Comparison of ENCODE assay signal across 19 mouse cellular contexts in the genomic region with DNA sequence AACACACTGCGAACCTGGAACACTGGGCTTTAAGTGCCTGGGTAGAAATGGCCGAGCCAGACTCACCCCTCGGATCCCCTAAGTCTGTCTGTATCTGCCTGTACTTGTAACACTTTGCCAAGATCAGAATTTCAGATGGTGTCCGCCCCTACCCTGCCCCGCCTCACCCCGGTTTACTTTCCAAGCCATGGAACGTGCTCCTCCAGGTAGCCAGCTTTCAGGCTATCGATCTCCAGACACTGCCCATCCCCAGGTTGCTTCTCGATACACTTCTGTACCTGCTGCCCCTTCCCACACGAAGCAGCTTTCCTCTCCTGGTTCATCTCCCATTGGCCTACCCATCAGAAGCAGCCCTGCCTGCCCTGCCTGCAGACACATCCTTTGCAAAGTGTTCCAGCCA. TPM values are rescaled to one million over a fixed set of nuclear protein-coding genes. Genes with fewer than 3 reads are reported as not detected.
DNase-seq lines count a peak whose midpoint lies in the region; ATAC-seq and TF ChIP-seq lines count a peak whose summit lies in the region.
"Had no signal": no experiment of that assay in that cellular context is flagged by ENCODE, and none has a peak within 500 bp of the region (broad histone marks: within the 10 kb centered on the region; RNA-seq: fewer than 3 reads in every experiment).

No protein-coding gene starts in this region.

- H3K9me3 ChIP-seq in hindbrain, embryonic 13.5 days, result peaks cover 6% of the 10 kb centered on the region; the same call in 1 of the 2 replicates
- H3K9me3 ChIP-seq in hindbrain, embryonic 12.5 days (replicated peaks), result no peaks in the 10 kb centered on the region
- H3K9me3 ChIP-seq in forebrain, embryonic 13.5 days (replicated peaks), result no peaks in the 10 kb centered on the region
- H3K9me3 ChIP-seq in hindbrain, postnatal 0 days (ENCODE audit: low read length), result no peaks in the 10 kb centered on the region
- H3K9me3 ChIP-seq in neural tube, embryonic 14.5 days (ENCODE audit: control insufficient read depth, low read length), result no peaks in the 10 kb centered on the region
- H3K9me3 ChIP-seq: limb, embryonic 10.5 days; liver, embryonic 12.5 days had no signal

- no peaks in the 10 kb centered on the region for H3K27me3 ChIP-seq in hindbrain, embryonic 13.5 days
- H3K27me3 ChIP-seq in hindbrain, embryonic 12.5 days, result no peaks in the 10 kb centered on the region
- no peaks in the 10 kb centered on the region for H3K27me3 ChIP-seq in forebrain, embryonic 13.5 days
- no peaks in the 10 kb centered on the region for H3K27me3 ChIP-seq in hindbrain, postnatal 0 days (ENCODE audit: insufficient read depth, low read length)
- no peaks in the 10 kb centered on the region for H3K27me3 ChIP-seq in neural tube, embryonic 14.5 days (ENCODE audit: control insufficient read depth, insufficient read depth, low read length)

- peaks cover 66% of the 10 kb centered on the region for H3K4me1 ChIP-seq in hindbrain, embryonic 13.5 days (replicated peaks)
- H3K4me1 ChIP-seq in hindbrain, embryonic 12.5 days, result peaks cover 25% of the 10 kb centered on the region
- peaks cover 60% of the 10 kb centered on the region for H3K4me1 ChIP-seq in forebrain, embryonic 13.5 days
- peaks cover 23% of the 10 kb centered on the region for H3K4me1 ChIP-seq in hindbrain, postnatal 0 days (ENCODE audit: insufficient read depth, low read length)
- peaks cover 19% of the 10 kb centered on the region for H3K4me1 ChIP-seq in neural tube, embryonic 14.5 days (ENCODE audit: control insufficient read depth, insufficient read depth, low read length)

- H3K4me2 ChIP-seq in hindbrain, embryonic 13.5 days, result peak overlapping the region; percentile 84; the same call in 1 of the 2 replicates
- no peak overlapping the region for H3K4me2 ChIP-seq in hindbrain, embryonic 12.5 days (replicated peaks)
- H3K4me2 ChIP-seq in forebrain, embryonic 13.5 days, result peak overlapping the region; percentile 77
- H3K4me2 ChIP-seq in hindbrain, postnatal 0 days (ENCODE audit: low read depth, low read length), result 0 out of 2 replicates have a peak overlapping the region, but pooled peaks have one; percentile 10
- H3K4me2 ChIP-seq in neural tube, embryonic 14.5 days (ENCODE audit: low read depth, low read length), result peak overlapping the region; percentile 63; the same call in 1 of the 2 replicates
- H3K4me2 ChIP-seq: liver, embryonic 12.5 days; lung, embryonic 14.5 days had no signal

- no peaks in the 10 kb centered on the region for H3K36me3 ChIP-seq in hindbrain, embryonic 13.5 days
- no peaks in the 10 kb centered on the region for H3K36me3 ChIP-seq in hindbrain, embryonic 12.5 days
- peaks cover 6% of the 10 kb centered on the region; the same call in 1 of the 2 replicates for H3K36me3 ChIP-seq in forebrain, embryonic 13.5 days (ENCODE audit: poor library complexity, severe bottlenecking)
- no peaks in the 10 kb centered on the region for H3K36me3 ChIP-seq in hindbrain, postnatal 0 days (ENCODE audit: insufficient read depth, low read length)
- no peaks in the 10 kb centered on the region for H3K36me3 ChIP-seq in neural tube, embryonic 14.5 days (ENCODE audit: control insufficient read depth, insufficient read depth, low read length)
- H3K36me3 ChIP-seq: limb, embryonic 10.5 days; liver, embryonic 12.5 days had no signal

- no peak for ATAC-seq in hindbrain, embryonic 13.5 days (ENCODE audit: low FRiP score)
- ATAC-seq in hindbrain, embryonic 12.5 days (ENCODE audit: low FRiP score), result no peak
- ATAC-seq in forebrain, embryonic 13.5 days, result no peak
- ATAC-seq in hindbrain, postnatal 0 days, result no peak
- no peak for ATAC-seq in neural tube, embryonic 14.5 days (ENCODE audit: low read depth)
- ATAC-seq: inflammation-experienced regulatory T-cells, adult 6 months; liver, embryonic 12.5 days had no signal

- H3K27ac ChIP-seq in hindbrain, embryonic 13.5 days, result no peak overlapping the region
- H3K27ac ChIP-seq in hindbrain, embryonic 12.5 days, result no peak overlapping the region
- peak overlapping the region; percentile 94 for H3K27ac ChIP-seq in forebrain, embryonic 13.5 days
- H3K27ac ChIP-seq in hindbrain, postnatal 0 days, result peak overlapping the region; percentile 41; the same call in 1 of the 2 replicates
- H3K27ac ChIP-seq in neural tube, embryonic 14.5 days (ENCODE audit: low read depth, low read length), result peak overlapping the region; percentile 34; the same call in 1 of the 2 replicates
- H3K27ac ChIP-seq: limb, embryonic 10.5 days; liver, embryonic 12.5 days; macrophage had no signal

- DNase-seq in hindbrain, postnatal 0 days (ENCODE audit: low spot score), result no peak
- no peak for DNase-seq in urinary bladder, postnatal 14 days (ENCODE audit: low spot score)
- no peak for DNase-seq in layer of hippocampus, adult 18-20 months (ENCODE audit: low spot score in 2 of 2)
- DNase-seq: cerebellum, adult 11 months; cerebellum, postnatal 25 days; gastrocnemius, postnatal 10 days; heart, postnatal 10 days; kidney, adult 8-10 months; kidney, postnatal 4 days had no signal

- peak overlapping the region; percentile 35; the same call in 1 of the 2 replicates for H3K9ac ChIP-seq in hindbrain, embryonic 13.5 days
- H3K9ac ChIP-seq in hindbrain, embryonic 12.5 days, result no peak overlapping the region
- H3K9ac ChIP-seq in forebrain, embryonic 13.5 days, result peak overlapping the region; percentile 74
- no peak overlapping the region for H3K9ac ChIP-seq in hindbrain, postnatal 0 days (replicated peaks; ENCODE audit: low read length)
- 0 out of 2 replicates have a peak overlapping the region, but pooled peaks have one; percentile 16 for H3K9ac ChIP-seq in neural tube, embryonic 14.5 days (replicated peaks; ENCODE audit: low read depth, low read length)
- H3K9ac ChIP-seq: liver, embryonic 12.5 days; lung, embryonic 14.5 days had no signal

- TF ChIP-seq CTCF in hindbrain, postnatal 0 days (IDR thresholded peaks at IDR 0.05; ENCODE audit: low read depth), result no peak

- WGBS in hindbrain, embryonic 13.5 days, result 88% methylated on average over 10 of the region's 10 CpGs
- 85% methylated on average over 10 of the region's 10 CpGs for WGBS in hindbrain, embryonic 12.5 days
- 71% methylated on average over 10 of the region's 10 CpGs for WGBS in forebrain, embryonic 13.5 days
- WGBS in hindbrain, postnatal 0 days, result 79% methylated on average over 10 of the region's 10 CpGs
- 74% methylated on average over 10 of the region's 10 CpGs for WGBS in neural tube, embryonic 14.5 days

- H3K4me3 ChIP-seq in hindbrain, embryonic 13.5 days, result no peak overlapping the region
- H3K4me3 ChIP-seq in hindbrain, embryonic 12.5 days, result no peak overlapping the region
- peak overlapping the region; percentile 58; the same call in 1 of the 2 replicates for H3K4me3 ChIP-seq in forebrain, embryonic 13.5 days
- no peak overlapping the region for H3K4me3 ChIP-seq in hindbrain, postnatal 0 days (ENCODE audit: low read length)
- no peak overlapping the region for H3K4me3 ChIP-seq in neural tube, embryonic 14.5 days (ENCODE audit: low read depth, low read length)
- H3K4me3 ChIP-seq: limb, embryonic 10.5 days; liver, embryonic 12.5 days had no signal

RNA-seq across cellular contexts. Expression of a gene that starts 3.6 kb away (rescaled TPM):
- polyA plus RNA-seq in hindbrain, embryonic 13.5 days (2015; fragmentation: Nextera tagmentation; extraction: Ambion mirVana), result 4.0 and 4.5 TPM in 2 replicates
- polyA plus RNA-seq in hindbrain, embryonic 12.5 days (2016; fragmentation: Nextera tagmentation; extraction: Ambion mirVana), result 1.9 and 2.1 TPM in 2 replicates
- polyA plus RNA-seq in forebrain, embryonic 13.5 days (2015; fragmentation: Nextera tagmentation; extraction: Ambion mirVana), result 5.9 and 6.7 TPM in 2 replicates
- total RNA-seq in hindbrain, postnatal 0 days (2014; rRNA removed), result 8.2 and 11.1 TPM in 2 replicates
- 2.5 and 3.1 TPM in 2 replicates for polyA plus RNA-seq in hindbrain, postnatal 0 days (2015; fragmentation: Nextera tagmentation; extraction: Ambion mirVana)
- 11.1 and 11.8 TPM in 2 replicates for polyA plus RNA-seq in neural tube, embryonic 14.5 days (2014; fragmentation: Nextera tagmentation; extraction: Ambion mirVana)
- total RNA-seq in layer of hippocampus, adult 18-20 months (2021), result 1 to 10 TPM; 7.2 to 8.6 TPM
- total RNA-seq: heart, adult 8-10 months had no signal
- polyA plus RNA-seq: limb, embryonic 10.5 days; lung, embryonic 14.5 days; macrophage had no signal

Comparison
In these comparisons a context has a peak if more than half of its experiments do, and no peak if none do; other contexts are left out.
1. H3K27ac ChIP-seq: peak in forebrain, embryonic 13.5 days (single experiment), hindbrain, postnatal 0 days (single experiment) and neural tube, embryonic 14.5 days (single experiment); none in hindbrain, embryonic 13.5 days (single experiment) and hindbrain, embryonic 12.5 days (single experiment).
2. H3K9ac ChIP-seq: peak in hindbrain, embryonic 13.5 days (single experiment), forebrain, embryonic 13.5 days (single experiment) and neural tube, embryonic 14.5 days (single experiment); none in hindbrain, embryonic 12.5 days (single experiment) and hindbrain, postnatal 0 days (single experiment).